Mouse (Mus musculus) intestine, embryonic 16.5 days (tissue): ENCODE results near the gene Foxl2. TPM values are rescaled to one million over a fixed set of nuclear protein-coding genes. Genes with fewer than 3 reads are reported as not detected.

Source experiments
- polyA plus RNA-seq: library from polyadenylated mRNA; unstranded; fragments of >200 nt; fragmentation: Nextera tagmentation; extraction: Ambion mirVana; gene quantifications from 2 replicates; pipeline ENCODE4 v1.2.1, GENCODE M21; 2015

Gene Foxl2
- polyA plus RNA-seq, 1 experiment from 2014 or later, result not detected

Other genes starting within 250 kb of the Foxl2 start
- gene Prr23a1, start 112.8 kb upstream of the Foxl2 start, polyA plus RNA-seq, result not detected in 2 replicates
- gene Prr23a2, start 98.8 kb upstream of the Foxl2 start, polyA plus RNA-seq, result not detected in 2 replicates
- not detected in 2 replicates for gene Prr23a3, start 90.5 kb upstream of the Foxl2 start, polyA plus RNA-seq
- not detected in 2 replicates for gene 7420426K07Rik, start 52.2 kb upstream of the Foxl2 start, polyA plus RNA-seq
- 34.5 and 36.9 TPM in 2 replicates for gene Faim, start 31.1 kb downstream of the Foxl2 start, polyA plus RNA-seq
- gene Gm1123, start 80.4 kb downstream of the Foxl2 start, polyA plus RNA-seq, result 33.1 and 39.2 TPM in 2 replicates
- gene Pik3cb, start 185.3 kb downstream of the Foxl2 start, polyA plus RNA-seq, result 0.72 and 0.73 TPM in 2 replicates